Mouse (Mus musculus) monocyte, adult 5-6 weeks (primary cell): ENCODE measurements around the gene Gm42906. TPM values are rescaled to one million over a fixed set of nuclear protein-coding genes. Genes with fewer than 3 reads are reported as not detected.

ENCODE experiments used
- ATAC-seq: fragments of 153-309, 156-312 bp; replicated peaks from 2 replicates; pipeline ENCODE4 v1.8.0; 2017; ENCODE audit warnings: mild to moderate bottlenecking; ENCODE audit not compliant: low TSS enrichment, insufficient number of reproducible peaks, severe bottlenecking, poor library complexity, low FRiP score
- total RNA-seq: library from RNA; stranded (forward); fragments of 200-1000, 200-491, 200-594 nt; gene quantifications from 3 replicates; pipeline ENCODE4 v1.2.3, GENCODE M21; 2017

The Gm42906 gene
- total RNA-seq, 1 experiment from 2014 or later = not detected

DNA sequence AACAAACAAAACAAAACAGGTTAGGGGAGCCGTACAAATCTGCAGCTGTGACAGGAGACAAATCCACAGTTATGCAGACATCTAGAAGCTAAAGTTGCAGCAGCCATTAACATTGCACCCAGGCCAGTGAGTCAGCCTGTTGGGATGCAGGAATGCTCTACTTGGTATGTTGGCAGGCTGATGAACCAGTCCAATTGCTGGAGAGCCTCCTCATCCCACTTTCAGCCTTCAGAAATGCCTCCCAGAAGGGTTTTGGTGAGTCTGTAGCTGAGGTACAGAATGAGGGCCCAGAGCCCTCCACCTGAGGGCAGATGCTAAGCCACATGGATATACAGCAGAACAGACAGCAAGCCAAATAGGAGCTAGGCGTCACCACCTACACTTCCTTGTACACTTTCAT is 358.4 kb downstream of the Gm42906 start:
- no peak for ATAC-seq

DNA sequence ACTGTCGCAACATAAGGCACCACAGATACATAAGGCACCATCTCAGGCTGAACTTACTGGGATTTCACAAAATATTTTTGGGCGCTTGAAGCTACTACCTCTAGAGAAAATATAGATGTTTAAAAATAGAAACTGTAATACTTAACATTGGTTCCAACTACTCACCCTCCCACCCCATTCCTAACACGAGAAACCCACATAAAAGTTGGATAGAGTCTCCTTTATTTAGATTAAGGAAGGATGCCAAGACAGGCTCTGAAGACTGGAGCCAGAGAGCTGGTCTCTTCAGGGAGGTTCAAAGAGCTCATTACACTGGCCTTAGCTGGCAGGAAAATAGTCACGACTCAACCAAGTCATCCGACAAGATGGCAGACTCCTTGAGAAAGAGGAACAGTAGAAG is 361.9 kb downstream of the Gm42906 start:
- no peak for ATAC-seq

DNA sequence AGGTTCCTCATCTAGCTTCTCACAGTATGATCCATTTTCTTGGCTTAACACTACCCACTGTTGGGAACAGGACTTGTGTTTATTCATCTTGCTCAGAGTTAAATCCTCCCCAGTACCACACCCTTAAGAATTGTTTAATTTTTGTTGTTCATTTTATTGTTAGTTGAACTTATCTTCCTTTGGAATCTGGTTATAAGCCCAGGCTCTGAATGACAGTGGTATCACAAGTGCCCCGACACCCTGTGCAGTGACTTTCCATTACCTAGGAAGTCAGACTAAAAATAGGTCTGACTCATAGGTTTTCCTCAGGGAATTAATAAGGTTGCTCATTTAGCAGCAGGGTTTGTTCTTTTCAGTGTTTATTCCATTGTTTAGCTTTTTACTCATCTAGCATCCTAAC is 362.7 kb downstream of the Gm42906 start:
- no peak for ATAC-seq

DNA sequence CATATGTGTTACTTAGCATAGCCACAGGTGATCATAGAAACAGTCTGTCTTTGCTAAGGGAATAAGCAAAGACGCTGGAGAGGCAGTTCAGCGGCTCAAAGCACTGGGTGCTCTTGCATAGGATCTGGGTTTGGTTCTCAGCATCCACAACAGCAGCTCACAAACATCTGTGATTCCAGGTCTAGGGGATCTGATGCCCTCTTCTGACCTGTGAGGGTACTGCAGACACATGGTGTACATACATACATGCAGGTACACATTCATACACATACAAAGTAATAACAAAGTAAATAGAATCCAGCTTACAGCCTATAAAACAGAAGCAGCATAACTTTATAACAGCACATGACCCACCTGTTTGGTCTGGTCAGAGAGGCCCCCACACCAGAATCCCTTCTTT is 366.0 kb downstream of the Gm42906 start:
- ATAC-seq = no peak

DNA sequence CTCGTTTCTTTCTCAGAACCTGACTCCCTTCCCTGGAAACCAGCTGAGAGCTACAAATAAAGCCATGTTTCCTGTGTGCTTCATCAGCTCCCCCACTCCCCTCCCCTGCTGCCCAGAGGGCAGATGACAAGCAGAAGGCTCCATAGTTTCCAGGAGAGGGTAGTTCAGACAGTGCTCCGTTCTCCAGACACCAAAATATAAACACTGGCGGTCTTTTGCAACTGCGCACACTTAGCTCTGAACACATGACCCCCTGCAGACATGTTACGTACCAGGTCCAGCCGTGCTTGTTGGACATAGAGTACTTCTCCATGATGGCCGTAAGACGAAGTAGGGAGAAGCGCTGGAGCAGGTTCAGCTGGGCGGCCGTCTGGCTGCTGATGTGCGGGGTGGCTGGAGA is 367.5 kb downstream of the Gm42906 start:
- no peak for ATAC-seq

DNA sequence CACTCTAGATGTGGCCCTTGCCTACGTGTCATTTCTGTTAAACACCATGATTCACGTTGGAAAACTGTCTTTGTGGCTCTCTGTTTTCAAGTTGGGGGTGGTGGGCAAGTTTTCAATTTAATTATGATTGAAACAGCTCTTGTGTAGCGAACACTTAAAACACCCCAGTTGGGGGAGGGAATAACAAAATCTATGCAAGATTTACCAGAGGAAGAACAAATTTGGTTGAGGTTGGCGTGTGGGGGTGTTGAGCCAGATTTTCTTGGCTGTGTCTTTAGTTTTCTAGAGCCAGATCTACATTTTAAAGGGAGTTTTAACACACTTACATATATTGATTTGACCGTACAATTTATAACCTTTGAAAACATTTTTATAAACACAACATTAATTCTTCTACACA is 368.2 kb downstream of the Gm42906 start:
- no peak for ATAC-seq

DNA sequence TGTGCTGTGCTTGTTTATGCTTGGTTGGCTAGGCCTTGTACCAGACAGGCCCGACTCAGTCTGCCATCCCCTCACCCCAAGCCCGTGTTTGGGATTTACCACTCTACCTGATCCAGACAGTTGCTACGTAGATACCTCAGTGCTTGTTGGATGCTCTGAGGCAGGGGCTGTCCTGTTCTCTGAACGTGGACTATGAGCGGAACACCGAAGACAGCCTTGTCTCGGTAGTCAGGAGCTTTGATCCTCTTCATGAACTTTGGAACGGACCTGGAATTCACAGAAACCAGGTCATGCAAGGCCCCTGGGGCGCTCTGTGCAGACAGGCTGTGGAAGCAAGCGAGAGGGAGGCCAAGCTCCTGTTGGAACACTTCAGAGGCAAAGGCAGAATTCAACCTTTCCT is 368.6 kb downstream of the Gm42906 start:
- no peak for ATAC-seq

DNA sequence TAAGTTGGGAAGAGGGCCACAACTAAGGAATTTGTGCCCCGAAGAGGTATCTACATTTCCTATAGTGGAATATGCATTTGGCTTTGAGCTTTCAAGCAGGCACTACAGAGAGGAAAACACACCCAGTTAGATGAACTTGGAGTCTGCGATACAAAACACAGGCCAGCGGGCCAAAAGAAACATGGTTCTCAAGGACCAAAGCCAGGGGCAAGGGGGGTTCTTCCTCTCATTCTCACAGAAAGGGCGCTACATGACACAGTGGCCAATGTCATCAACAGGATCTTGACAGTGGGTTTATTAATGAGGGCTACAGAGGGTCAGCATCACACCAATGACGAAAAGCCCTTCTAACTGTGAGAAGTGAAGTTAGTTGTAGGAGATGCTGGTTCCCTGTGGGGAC is 370.2 kb downstream of the Gm42906 start:
- no peak for ATAC-seq

DNA sequence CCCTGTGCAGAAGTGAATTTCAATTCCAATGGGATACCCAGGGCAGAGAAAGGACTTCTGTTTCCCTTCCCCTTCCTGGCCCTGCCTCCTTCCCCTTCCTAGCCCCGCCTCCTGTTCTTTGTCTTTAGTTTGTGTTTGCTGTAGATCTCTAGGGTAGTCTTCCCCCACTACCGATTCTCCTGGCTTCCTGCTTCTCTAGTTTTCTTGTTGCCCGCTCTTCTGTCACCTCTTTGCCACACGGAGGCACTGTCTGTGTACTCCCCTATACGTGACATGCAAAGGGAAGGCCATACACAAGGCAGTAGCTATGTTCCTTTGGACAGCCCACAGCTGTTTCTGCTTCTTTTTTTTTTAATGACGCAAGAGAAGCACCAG is 371.1 kb downstream of the Gm42906 start:
- no peak for ATAC-seq

DNA sequence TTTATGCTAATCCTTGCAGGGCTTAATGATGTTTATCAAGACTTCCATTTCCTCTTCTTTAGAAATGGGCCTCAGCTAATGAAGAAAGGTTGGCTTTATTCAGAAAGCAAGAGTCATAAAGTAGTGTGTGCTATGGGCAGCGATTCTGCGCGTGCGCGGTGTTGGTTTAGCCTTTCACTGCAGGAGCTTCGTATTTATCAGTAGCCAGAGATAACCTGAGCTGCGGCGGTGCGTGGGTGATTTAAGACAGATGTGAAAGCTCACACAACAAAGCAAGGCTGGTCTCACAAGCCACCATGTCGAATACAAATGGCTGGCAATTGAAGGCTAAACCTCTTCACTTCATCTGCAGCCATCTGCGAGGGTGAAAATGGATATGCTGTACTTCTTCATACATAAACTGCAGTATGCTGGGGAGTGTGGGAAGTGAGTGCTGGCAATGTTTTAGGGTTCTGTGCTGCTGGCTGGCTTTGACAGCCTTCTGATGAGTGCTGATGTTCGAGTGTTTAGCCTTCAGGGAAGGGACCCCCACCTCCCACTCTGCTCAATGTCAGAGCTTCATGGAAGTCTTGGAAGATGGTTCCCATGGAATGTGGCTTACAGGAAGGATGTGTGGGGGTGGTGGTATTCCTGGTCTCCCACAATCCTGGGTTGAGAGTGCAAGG is 371.6 kb downstream of the Gm42906 start:
- ATAC-seq = no peak

DNA sequence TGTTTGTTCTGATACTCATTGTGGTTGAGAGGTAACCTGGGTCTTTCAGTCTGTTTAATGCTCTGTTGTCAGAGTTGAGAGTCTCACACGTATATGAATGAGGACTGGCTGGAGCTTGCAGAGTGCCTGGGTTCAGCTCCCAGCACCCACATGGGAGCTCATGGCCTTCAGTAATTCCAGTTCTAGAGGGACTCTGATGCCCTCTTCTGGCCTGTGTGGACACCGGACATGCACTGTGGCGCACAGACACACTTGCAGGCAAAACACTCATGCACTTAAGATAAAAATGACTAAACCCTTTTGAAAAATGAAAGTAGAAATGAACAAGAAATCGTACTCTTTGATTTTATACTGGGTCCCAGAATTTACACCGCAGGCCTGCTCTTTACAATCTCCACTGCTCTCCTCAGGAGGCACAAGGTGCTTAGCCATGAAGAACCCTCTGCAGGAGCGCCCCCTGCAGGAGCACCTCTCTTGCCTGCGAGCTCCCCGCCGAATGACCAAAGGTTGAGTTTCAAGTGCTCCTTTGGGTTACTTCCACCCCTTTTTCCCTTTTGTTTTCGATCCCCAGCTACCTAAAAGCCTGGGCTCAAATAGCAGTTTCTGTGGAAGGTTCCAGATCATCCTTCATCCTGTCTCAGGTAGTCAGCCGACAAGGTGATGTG is 372.4 kb downstream of the Gm42906 start:
- no peak for ATAC-seq

DNA sequence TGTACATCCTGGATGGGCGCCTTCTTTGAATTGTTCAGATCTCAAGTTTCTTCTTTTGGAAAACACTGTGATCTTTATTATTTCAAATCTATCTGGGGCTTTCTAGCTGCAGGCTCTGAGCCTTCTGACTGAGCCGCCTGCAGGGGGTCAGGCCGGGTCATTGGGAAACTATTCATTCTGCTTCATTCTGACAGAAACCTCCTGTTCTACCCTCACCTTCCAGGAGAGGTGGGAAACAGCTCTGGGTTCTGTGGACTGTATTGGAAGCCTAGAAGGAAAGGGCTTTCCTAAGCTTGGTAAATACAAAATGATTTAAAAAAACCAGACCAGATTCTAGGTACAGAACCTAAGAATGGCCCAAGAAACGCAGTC is 373.2 kb downstream of the Gm42906 start:
- ATAC-seq = no peak

DNA sequence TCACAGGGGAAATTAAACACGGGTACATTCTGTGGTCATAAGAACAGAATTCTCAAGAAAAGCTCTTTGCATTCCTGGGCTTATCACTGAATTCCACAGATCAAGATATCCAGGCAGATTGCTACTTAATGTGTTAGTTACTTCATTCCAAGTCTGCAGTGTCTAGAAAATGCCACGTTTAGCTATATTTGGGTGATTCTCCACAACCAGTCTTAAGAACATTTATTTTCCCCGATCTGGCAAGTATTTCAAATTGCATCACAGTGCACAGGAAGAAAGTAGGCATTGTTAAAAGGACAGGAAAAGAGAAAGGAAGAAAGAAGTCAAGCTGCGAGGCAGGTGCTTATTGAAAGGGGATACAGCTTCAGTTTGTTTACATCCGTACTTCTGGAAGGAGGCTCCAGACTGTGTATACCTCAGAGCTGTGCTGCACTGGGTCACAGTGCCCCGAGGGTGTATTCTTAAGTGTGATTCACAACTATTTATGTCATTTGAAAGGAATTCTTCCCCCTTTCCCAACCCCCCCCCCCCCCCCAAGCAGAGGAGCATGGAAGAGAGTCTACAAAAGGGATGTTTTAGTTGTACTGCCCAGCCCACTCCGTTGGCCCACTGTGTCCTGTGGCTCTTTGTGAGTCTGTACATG is 373.7 kb downstream of the Gm42906 start:
- no peak for ATAC-seq

DNA sequence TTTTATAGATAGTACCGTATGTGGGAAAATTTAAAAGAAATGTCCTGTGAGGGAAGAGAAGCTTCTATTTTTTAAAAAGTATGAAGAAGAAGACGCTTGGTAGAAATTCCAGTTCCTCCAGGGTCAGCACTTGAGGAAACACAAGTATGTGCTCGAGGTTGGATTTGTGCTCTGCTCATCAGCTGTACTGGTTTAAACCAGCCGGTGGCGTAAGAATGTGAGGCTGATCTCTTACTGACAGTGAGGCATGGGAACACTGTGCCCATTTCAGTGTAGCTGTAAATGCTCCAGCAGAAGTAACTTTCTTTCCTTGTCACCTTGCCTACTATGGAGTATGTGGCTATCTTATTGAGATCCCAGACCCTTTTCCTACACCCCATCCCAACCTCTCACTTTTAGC is 374.8 kb downstream of the Gm42906 start:
- ATAC-seq = no peak

DNA sequence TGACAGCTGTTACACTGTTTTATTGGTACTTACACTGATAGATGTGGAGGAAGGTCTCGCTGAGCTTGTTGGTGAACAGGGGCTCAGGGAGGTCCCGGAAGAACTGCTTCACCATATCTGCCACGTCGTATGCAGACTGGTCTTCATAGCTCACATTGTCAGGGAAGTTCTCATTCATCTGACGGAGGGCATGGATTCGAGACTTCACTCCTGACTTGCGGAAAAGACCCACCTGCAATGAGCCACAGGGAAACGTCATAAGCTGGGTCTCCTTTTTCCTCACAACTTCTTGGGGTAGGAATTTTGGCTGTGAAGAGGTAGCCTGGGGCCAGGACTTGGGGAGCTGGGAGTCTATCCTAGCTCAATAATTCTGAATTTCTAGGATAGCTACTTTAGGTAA is 375.6 kb downstream of the Gm42906 start:
- no peak for ATAC-seq

DNA sequence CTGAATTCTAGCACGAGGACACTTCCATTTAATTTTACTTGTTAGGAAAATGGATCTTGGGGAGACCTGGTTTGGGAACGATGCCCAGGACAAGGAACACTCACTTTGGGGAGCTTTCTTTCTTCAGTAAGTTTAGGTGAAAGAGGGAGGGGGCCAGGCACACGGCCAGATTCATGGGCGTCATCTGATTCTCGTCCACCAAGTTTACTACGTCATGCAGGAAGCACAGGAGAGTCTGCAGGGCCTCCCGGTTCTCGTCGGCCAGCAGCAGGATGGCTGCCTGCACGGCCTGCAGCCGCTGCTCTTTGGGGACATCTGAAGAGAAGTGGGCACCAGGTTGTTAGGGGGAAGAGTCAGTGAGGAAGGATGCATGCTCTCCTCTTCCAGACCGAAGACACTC is 380.5 kb downstream of the Gm42906 start:
- ATAC-seq = no peak

DNA sequence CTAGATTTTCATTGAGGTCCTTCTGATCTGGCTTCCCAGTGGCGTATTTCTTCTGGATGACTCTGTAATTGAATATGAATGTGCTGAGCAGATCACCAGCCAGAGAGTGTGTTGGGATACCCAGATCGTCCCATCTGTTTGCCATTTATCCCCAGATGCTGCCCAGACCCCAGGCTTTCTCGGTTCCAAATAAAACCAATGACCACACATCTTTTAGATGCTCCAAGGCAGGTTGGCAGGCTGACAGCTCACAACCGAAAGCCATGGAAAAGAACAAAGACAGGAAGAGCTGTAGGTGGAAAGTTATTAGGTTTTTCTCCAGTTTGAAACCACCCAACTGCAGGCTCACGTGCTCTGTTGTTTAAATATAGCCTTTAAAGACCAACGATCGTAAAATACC is 381.0 kb downstream of the Gm42906 start:
- no peak for ATAC-seq

DNA sequence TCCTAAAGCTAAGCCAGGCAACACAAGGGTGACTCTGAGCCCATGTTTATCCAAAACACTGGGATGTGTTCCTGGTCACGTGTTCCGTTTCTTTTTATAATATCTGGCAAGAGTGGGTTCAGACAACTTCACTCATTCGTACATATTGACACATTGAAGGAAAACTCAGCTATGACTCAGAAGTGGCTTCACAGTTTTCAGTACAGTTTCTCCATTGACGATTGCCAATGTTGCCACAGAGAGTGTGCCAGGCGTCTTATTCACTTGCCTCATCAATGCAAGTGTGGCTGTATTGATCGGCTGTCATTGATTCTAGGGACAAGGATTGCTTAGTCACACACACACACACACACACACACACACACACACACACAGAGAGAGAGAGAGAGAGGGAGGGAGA is 381.8 kb downstream of the Gm42906 start:
- ATAC-seq = no peak

DNA sequence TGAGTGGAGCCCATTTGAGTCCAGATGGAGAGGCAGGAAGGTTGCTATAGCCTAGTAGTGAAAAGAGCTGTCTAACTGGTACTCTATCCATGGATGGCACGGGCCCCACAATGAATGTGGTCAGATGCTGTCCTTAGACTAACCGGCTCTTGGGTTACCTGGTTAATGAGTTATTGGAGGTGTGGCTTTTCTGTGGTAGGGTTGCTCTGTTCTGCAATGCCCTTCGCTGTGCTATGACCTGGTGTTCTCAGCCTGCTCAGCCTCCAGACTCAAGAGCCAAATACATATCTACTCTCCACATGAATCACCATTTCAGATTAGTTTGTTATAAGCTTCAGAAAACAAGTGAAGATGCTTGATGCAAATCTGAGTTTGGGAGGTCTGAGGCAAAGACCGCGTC is 385.1 kb downstream of the Gm42906 start:
- no peak for ATAC-seq

DNA sequence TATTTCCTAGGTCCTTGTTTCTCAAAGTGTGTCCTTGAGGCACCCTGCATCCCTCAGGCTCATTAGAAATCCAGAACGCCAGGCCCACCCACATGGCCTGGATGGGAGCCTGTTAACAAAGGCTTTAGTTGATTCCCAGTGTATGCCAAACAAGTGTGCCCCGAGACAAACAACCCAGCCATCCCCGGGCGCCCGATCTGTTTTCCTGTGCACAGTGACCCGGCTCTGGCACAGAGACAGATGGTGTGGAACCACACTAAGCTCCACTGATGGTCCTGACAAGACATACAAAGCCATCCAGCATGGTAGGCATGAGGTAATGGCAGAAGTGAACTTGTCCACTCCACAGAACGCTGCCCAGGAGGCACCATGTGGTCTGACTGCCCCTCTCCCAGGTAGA is 390.1 kb downstream of the Gm42906 start:
- no peak for ATAC-seq
